Mouse (Mus musculus) cortical plate, adult 2 months (tissue): ENCODE data around the gene Arrb1.

Experiments
- CTCF ChIP-seq: fragments of 200-500 bp; IDR thresholded peaks from 2 replicates; pipeline ENCODE4 v1.5.1; 2011; ENCODE audit warnings: mild to moderate bottlenecking, control low read depth, low read length; ENCODE audit not compliant: insufficient read depth; ENCODE audit errors: extremely low read depth
- POLR2A ChIP-seq: fragments of 200-500 bp; IDR thresholded peaks from 2 replicates; pipeline ENCODE4 v1.6.1; 2011; ENCODE audit warnings: mild to moderate bottlenecking, low read length, control low read depth; ENCODE audit not compliant: insufficient read depth; ENCODE audit errors: extremely low read depth

DNA sequence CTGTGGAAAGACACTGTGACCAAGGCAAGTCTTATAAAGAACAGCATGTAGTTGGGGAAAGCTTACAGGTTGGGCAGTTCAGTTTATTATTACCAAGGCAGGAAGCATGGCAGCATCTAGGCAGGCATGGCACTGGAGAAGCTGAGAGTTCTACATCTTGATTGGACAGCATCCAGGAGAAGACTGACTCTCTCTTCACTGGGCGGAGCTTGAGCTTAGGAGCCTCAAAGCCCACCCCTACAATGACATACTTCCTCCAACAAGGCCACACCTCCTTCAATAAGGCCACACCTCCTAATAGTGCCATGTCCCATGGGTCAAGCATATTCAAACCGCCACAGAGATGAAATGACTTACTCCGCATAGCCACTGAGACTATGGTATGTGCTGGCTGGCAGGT lies 16.4 kb downstream of the Arrb1 start:
- TF ChIP-seq POLR2A (no peak), CTCF (no peak)
